Mouse (Mus musculus) heart, embryonic 10.5 days (tissue): ENCODE data around the gene Suco. TPM values are rescaled to one million over a fixed set of nuclear protein-coding genes. Genes with fewer than 3 reads are reported as not detected.

Source experiments
- DNase-seq: peaks from one replicate; pipeline ENCODE4 v3.0.0-alpha.2; 2017; ENCODE audit warnings: low spot score
- H3K27ac ChIP-seq: fragments of 300-500 bp; sonication (generic); 2 replicates; pipeline ENCODE4 v1.5.1; 2016; ENCODE audit warnings: mild to moderate bottlenecking
- H3K27me3 ChIP-seq: fragments of 300-500 bp; sonication (generic); 2 replicates; pipeline ENCODE4 v1.6.1; 2016; ENCODE audit warnings: mild to moderate bottlenecking; ENCODE audit not compliant: poor library complexity, insufficient read depth, severe bottlenecking
- H3K36me3 ChIP-seq: fragments of 300-500 bp; sonication (generic); 2 replicates; pipeline ENCODE4 v1.6.1; 2016; ENCODE audit warnings: mild to moderate bottlenecking, moderate library complexity
- H3K4me1 ChIP-seq: fragments of 300-500 bp; sonication (generic); 2 replicates; pipeline ENCODE4 v1.6.1; 2016; ENCODE audit warnings: mild to moderate bottlenecking
- H3K4me3 ChIP-seq: fragments of 300-500 bp; sonication (generic); 2 replicates; pipeline ENCODE4 v1.5.1; 2016; ENCODE audit warnings: mild to moderate bottlenecking, moderate library complexity
- H3K9me3 ChIP-seq: fragments of 300-500 bp; sonication (generic); 2 replicates; pipeline ENCODE4 v1.6.1; 2016; ENCODE audit warnings: mild to moderate bottlenecking, moderate library complexity
- WGBS: fragments of 180-500 bp; shearing (Covaris S2); methylation state at CpG from one replicate; pipeline ENCODE4 v1.1.7; 2016; 5-methylcytosine and 5-hydroxymethylcytosine counted together
- polyA plus RNA-seq: library from polyadenylated mRNA; unstranded; fragments of >200 nt; fragmentation: Nextera tagmentation; extraction: Ambion mirVana; gene quantifications from 2 replicates; pipeline ENCODE4 v1.2.1, GENCODE M21; 2016

Suco gene
- polyA plus RNA-seq, 1 experiment from 2014 or later = 23.4 TPM

DNA sequence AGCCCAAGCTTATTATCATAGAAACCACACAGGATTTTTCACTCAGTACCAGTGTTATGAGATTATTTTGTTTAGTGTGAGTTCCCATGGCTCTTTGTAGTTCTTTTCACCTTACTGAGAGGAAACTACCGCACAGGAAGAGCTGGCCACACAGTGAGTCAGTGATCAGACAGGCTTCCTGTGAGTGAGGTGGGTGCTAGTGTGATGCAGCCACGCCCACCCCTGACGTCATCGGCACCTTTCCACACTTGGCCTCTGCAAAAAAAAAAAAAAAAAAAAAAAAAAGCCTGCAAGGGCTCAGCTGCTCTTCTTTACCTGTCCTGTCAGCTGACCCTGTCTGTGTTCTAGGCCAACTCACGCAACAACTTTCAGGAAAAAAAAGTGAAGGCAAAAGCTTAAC lies 109.8 kb downstream of the Suco start:
- Histone ChIP-seq H3K27me3 (no peaks in the 10 kb centered on the region), H3K9me3 (no peaks in the 10 kb centered on the region), H3K27ac (no peak overlapping the region), H3K36me3 (no peaks in the 10 kb centered on the region), H3K4me1 (no peaks in the 10 kb centered on the region), H3K4me3 (no peak overlapping the region)
- DNase-seq = no peak
- 44% methylated on average over 5 of the region's 5 CpGs for WGBS

Other genes with a start within 250 kb of the Suco start
- not detected in 2 replicates for gene Fasl, start 88.2 kb downstream of the Suco start, polyA plus RNA-seq
- 24.0 and 29.9 TPM in 2 replicates for gene Pigc, start 92.5 kb upstream of the Suco start, polyA plus RNA-seq
- gene 4930558K02Rik, start 103.0 kb upstream of the Suco start, polyA plus RNA-seq = not detected in 2 replicates